Mouse (Mus musculus) bone marrow macrophage, adult 2 months (primary cell): ENCODE data around the gene Scarb2.

Source experiments
- CTCF ChIP-seq: IDR thresholded peaks from 2 replicates; pipeline ENCODE4 v1.5.1; 2012; ENCODE audit warnings: low read depth, mild to moderate bottlenecking, low read length, moderate library complexity
- POLR2A ChIP-seq: IDR thresholded peaks from 2 replicates; pipeline ENCODE4 v1.6.1; 2012; ENCODE audit warnings: mild to moderate bottlenecking, low read depth, low read length, borderline replicate concordance

- TF ChIP-seq CTCF (no peak), POLR2A (no peak)
These were observed 38.4 kb downstream of the Scarb2 start for GRCm38 (mm10) chr5:92468234-92468633.
